Mouse (Mus musculus): ENCODE data around the gene Styk1. TPM values are rescaled to one million over a fixed set of nuclear protein-coding genes. Genes with fewer than 3 reads are reported as not detected.
"Not testable (repeated sequence)": the region's sequence is repeated elsewhere in the genome, so short reads cannot be mapped to it uniquely, and the experiment has no call there.

The Styk1 gene
- total RNA-seq, 1 experiment from 2014 or later: 23.5 TPM

- no peak for ATAC-seq (replicated peaks; ENCODE audit: insufficient number of reproducible peaks, low FRiP score, low TSS enrichment, poor library complexity, severe bottlenecking)
These were observed 54.9 kb downstream of the Styk1 start for GRCm38 (mm10) chr6:131298531-131298930.

- ATAC-seq (replicated peaks; ENCODE audit: insufficient number of reproducible peaks, low FRiP score, low TSS enrichment, poor library complexity, severe bottlenecking): no peak
These were observed 58.8 kb downstream of the Styk1 start for GRCm38 (mm10) chr6:131294435-131295112.

- ATAC-seq (replicated peaks; ENCODE audit: insufficient number of reproducible peaks, low FRiP score, low TSS enrichment, poor library complexity, severe bottlenecking): no peak
These were observed 59.5 kb downstream of the Styk1 start for GRCm38 (mm10) chr6:131293916-131294315.

GRCm38 (mm10) chr6:131292991-131293788, 60.2 kb downstream of the Styk1 start, which contains the start of gene Magohb:
Gene Magohb, minus strand, starts transcription at chr6:131293244.
- ATAC-seq (replicated peaks; ENCODE audit: insufficient number of reproducible peaks, low FRiP score, low TSS enrichment, poor library complexity, severe bottlenecking): peak; percentile 59; the same call in 1 of the 2 replicates

- no peak for ATAC-seq (replicated peaks; ENCODE audit: insufficient number of reproducible peaks, low FRiP score, low TSS enrichment, poor library complexity, severe bottlenecking)
These were observed 61.0 kb downstream of the Styk1 start for GRCm38 (mm10) chr6:131292276-131292990.

GRCm38 (mm10) chr6:131290430-131290829, 63.0 kb downstream of the Styk1 start:
- no peak; the same call in 1 of the 2 replicates for ATAC-seq (replicated peaks; ENCODE audit: insufficient number of reproducible peaks, low FRiP score, low TSS enrichment, poor library complexity, severe bottlenecking)

- not testable (repeated sequence) for ATAC-seq (replicated peaks; ENCODE audit: insufficient number of reproducible peaks, low FRiP score, low TSS enrichment, poor library complexity, severe bottlenecking)
These were observed 75.2 kb downstream of the Styk1 start for GRCm38 (mm10) chr6:131278160-131278559.

GRCm38 (mm10) chr6:131276659-131277058, 76.7 kb downstream of the Styk1 start:
- ATAC-seq (replicated peaks; ENCODE audit: insufficient number of reproducible peaks, low FRiP score, low TSS enrichment, poor library complexity, severe bottlenecking): no peak

GRCm38 (mm10) chr6:131272311-131272710, 81.1 kb downstream of the Styk1 start:
- no peak for ATAC-seq (replicated peaks; ENCODE audit: insufficient number of reproducible peaks, low FRiP score, low TSS enrichment, poor library complexity, severe bottlenecking)

GRCm38 (mm10) chr6:131270312-131270711, 83.1 kb downstream of the Styk1 start:
- ATAC-seq (replicated peaks; ENCODE audit: insufficient number of reproducible peaks, low FRiP score, low TSS enrichment, poor library complexity, severe bottlenecking): no peak

- ATAC-seq (replicated peaks; ENCODE audit: insufficient number of reproducible peaks, low FRiP score, low TSS enrichment, poor library complexity, severe bottlenecking): peak; percentile 99
These were observed 83.8 kb downstream of the Styk1 start for GRCm38 (mm10) chr6:131269599-131269998.

- ATAC-seq (replicated peaks; ENCODE audit: insufficient number of reproducible peaks, low FRiP score, low TSS enrichment, poor library complexity, severe bottlenecking): 0 out of 2 replicates have a peak, but pooled peaks have one; percentile 40
These were observed 89.2 kb downstream of the Styk1 start for GRCm38 (mm10) chr6:131264175-131264574.

- no peak for ATAC-seq (replicated peaks; ENCODE audit: insufficient number of reproducible peaks, low FRiP score, low TSS enrichment, poor library complexity, severe bottlenecking)
These were observed 90.6 kb downstream of the Styk1 start for GRCm38 (mm10) chr6:131262778-131263177.

GRCm38 (mm10) chr6:131262009-131262408, 91.4 kb downstream of the Styk1 start:
- ATAC-seq (replicated peaks; ENCODE audit: insufficient number of reproducible peaks, low FRiP score, low TSS enrichment, poor library complexity, severe bottlenecking): no peak

Other genes starting within 250 kb of the Styk1 start
- 201 to 263 TPM (median 257 TPM) in 3 replicates for gene Klra2, start 106.2 kb downstream of the Styk1 start, total RNA-seq (2017)
- gene Magohb, start 60.4 kb downstream of the Styk1 start, total RNA-seq (2017): 27.5 to 52.2 TPM (median 35.6 TPM) in 3 replicates
- gene Ybx3, start 34.9 kb upstream of the Styk1 start, total RNA-seq (2017): 98.2 to 174 TPM (median 134 TPM) in 3 replicates
- not detected in 3 replicates for gene 5430401F13Rik, start 132.8 kb upstream of the Styk1 start, total RNA-seq (2017)
- gene Gm6619, start 132.8 kb upstream of the Styk1 start, total RNA-seq (2017): not detected in 3 replicates

All from monocyte, adult 5-6 weeks (primary cell).